Mouse (Mus musculus): ENCODE results near the gene Cpne8.

Gene Cpne8

DNA sequence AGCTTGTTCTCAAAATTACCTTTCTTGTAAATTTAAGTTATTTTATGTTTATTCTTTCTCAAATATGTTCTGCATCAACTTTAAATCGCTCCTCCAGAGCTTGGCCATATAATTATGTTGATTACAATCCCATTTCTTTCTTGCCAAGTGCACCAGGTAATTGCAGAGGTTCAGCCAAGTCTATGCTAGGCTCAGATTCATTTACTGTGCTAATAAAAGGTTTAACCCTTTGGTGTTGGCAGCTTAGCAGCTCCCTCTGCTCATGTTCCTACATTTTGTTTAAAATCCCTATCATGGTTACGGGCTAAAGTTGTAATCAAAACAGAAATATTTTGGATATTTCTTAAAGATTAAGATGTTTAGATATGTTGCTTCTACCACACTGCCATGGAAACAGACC is 216.0 kb downstream of the Cpne8 start:
- no peak for DNase-seq (ENCODE audit: low spot score)

DNA sequence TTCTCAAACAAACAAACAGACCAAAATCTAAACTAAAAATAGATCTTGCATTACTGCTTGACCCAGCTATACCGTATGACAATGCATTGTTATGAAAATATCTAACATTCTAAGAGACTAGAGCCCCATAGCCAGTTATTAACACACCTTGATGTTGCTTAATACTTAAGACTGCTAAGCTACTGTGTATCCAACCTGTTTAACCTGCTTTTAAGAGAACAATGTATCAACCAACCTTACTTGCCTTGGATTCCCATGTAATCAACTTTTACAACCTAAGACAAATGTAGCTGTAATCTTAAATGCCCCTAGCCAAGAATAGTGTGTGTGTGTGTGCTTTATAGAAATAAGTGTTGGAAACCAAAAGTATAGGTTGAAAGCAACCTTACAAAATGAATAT is 233.2 kb downstream of the Cpne8 start:
- DNase-seq (ENCODE audit: low spot score), result no peak

Data from T-cell, adult 2 months (primary cell).